Mouse (Mus musculus): ENCODE measurements around the gene Auts2. TPM values are rescaled to one million over a fixed set of nuclear protein-coding genes. Genes with fewer than 3 reads are reported as not detected.

Auts2 gene
- total and polyA plus RNA-seq, 2 experiments from 2014 or later: 6.8 to 12.1 TPM

DNA sequence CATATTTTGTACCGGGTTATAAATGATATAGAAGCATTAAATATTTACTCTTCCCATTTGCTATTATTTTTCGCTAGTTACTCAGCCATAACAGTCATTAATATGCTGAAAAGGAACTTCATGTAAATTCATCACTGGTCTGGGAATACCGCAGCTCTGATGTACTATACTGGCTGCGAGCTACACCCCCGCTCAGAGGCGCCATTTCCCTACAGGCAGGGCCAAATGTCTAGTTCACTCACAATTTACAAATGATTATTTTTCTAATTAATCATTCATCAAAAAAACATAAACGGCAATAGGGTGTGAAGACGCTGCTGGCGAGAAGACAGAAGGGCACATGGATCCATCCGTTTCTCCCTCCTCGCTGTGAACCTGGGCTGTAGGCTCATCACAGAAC is 80.6 kb downstream of the Auts2 start:
- no peaks in the 10 kb centered on the region for H3K9me3 ChIP-seq (replicated peaks; ENCODE audit: control insufficient read depth, low read length)
- 93% methylated on average over 11 of the region's 11 CpGs for WGBS

GRCm38 (mm10) chr5:132458498-132458897 is 84.6 kb downstream of the Auts2 start:
- Histone ChIP-seq H3K4me2 (ENCODE audit: low read depth, low read length) (no peak overlapping the region), H3K36me3 (replicated peaks; ENCODE audit: control insufficient read depth, insufficient read depth, low read length) (no peaks in the 10 kb centered on the region), H3K4me3 (ENCODE audit: low read depth, low read length) (no peak overlapping the region), H3K9me3 (replicated peaks; ENCODE audit: control insufficient read depth, low read length) (no peaks in the 10 kb centered on the region), H3K27me3 (ENCODE audit: control insufficient read depth, insufficient read depth, low read length) (no peaks in the 10 kb centered on the region), H3K4me1 (ENCODE audit: control insufficient read depth, insufficient read depth) (peaks cover 8% of the 10 kb centered on the region; the same call in 1 of the 2 replicates), H3K9ac (replicated peaks; ENCODE audit: low read depth, low read length) (no peak overlapping the region), H3K27ac (ENCODE audit: low read depth) (no peak overlapping the region)
- no peak for DNase-seq (ENCODE audit: low spot score)
- no peak for ATAC-seq (ENCODE audit: insufficient read depth, low read depth)
- no peak for TF ChIP-seq EP300 (IDR thresholded peaks at IDR 0.05; ENCODE audit: low read depth)
- no peak for TF ChIP-seq CTCF (IDR thresholded peaks at IDR 0.05; ENCODE audit: low read depth)
- WGBS: 93% methylated on average over 7 of the region's 7 CpGs

More for the DNA sequence above, 80.6 kb downstream of the Auts2 start:
- no peak overlapping the region for H3K27ac ChIP-seq (ENCODE audit: low read depth)
- no peaks in the 10 kb centered on the region for H3K4me1 ChIP-seq (ENCODE audit: control insufficient read depth, insufficient read depth)
- no peaks in the 10 kb centered on the region for H3K36me3 ChIP-seq (replicated peaks; ENCODE audit: control insufficient read depth, insufficient read depth, low read length)
- no peak for DNase-seq (ENCODE audit: low spot score)
- no peak overlapping the region for H3K9ac ChIP-seq (replicated peaks; ENCODE audit: low read depth, low read length)
- no peaks in the 10 kb centered on the region for H3K27me3 ChIP-seq (ENCODE audit: control insufficient read depth, insufficient read depth, low read length)
- TF ChIP-seq CTCF (IDR thresholded peaks at IDR 0.05; ENCODE audit: low read depth) (no peak), EP300 (IDR thresholded peaks at IDR 0.05; ENCODE audit: low read depth) (no peak)
- no peak overlapping the region for H3K4me3 ChIP-seq (ENCODE audit: low read depth, low read length)
- no peak overlapping the region for H3K4me2 ChIP-seq (ENCODE audit: low read depth, low read length)
- no peak for ATAC-seq (ENCODE audit: insufficient read depth, low read depth)

DNA sequence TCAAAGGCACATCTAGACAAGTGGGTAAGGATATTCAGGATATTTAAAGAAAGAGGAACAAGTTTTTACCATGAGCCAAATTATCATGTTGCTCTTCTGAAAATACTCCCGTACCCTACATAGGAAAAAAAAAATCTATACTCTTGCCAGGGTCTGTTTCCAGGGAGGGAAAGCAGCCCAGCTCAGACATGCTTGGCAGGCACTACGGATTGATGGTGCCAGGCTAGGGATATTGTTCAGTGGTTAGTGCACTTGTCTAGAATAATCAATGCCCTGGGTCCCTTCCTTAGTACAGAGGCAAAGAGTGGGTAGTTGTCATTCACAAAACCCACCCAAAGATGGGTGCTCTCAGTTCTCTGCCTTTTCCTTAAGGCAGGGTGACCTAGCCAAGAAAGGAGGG is 90.8 kb downstream of the Auts2 start:
- no peak for TF ChIP-seq CTCF (IDR thresholded peaks at IDR 0.05; ENCODE audit: low read depth)
- TF ChIP-seq EP300 (IDR thresholded peaks at IDR 0.05; ENCODE audit: low read depth): no peak
- no peak for DNase-seq (ENCODE audit: low spot score)
- WGBS: 65% methylated on average over 2 of the region's 2 CpGs
- H3K4me3 ChIP-seq (ENCODE audit: low read depth, low read length): no peak overlapping the region
- peaks cover 8% of the 10 kb centered on the region; the same call in 1 of the 2 replicates for H3K4me1 ChIP-seq (ENCODE audit: control insufficient read depth, insufficient read depth)
- no peaks in the 10 kb centered on the region for H3K9me3 ChIP-seq (replicated peaks; ENCODE audit: control insufficient read depth, low read length)
- no peak overlapping the region for H3K9ac ChIP-seq (replicated peaks; ENCODE audit: low read depth, low read length)
- H3K36me3 ChIP-seq (replicated peaks; ENCODE audit: control insufficient read depth, insufficient read depth, low read length): no peaks in the 10 kb centered on the region
- no peaks in the 10 kb centered on the region for H3K27me3 ChIP-seq (ENCODE audit: control insufficient read depth, insufficient read depth, low read length)
- H3K27ac ChIP-seq (ENCODE audit: low read depth): no peak overlapping the region
- H3K4me2 ChIP-seq (ENCODE audit: low read depth, low read length): no peak overlapping the region
- ATAC-seq (ENCODE audit: insufficient read depth, low read depth): no peak

- peaks cover 8% of the 10 kb centered on the region; the same call in 1 of the 2 replicates for H3K4me1 ChIP-seq (ENCODE audit: control insufficient read depth, insufficient read depth)
- no peaks in the 10 kb centered on the region for H3K9me3 ChIP-seq (replicated peaks; ENCODE audit: control insufficient read depth, low read length)
- ATAC-seq (ENCODE audit: insufficient read depth, low read depth) (no peak), DNase-seq (ENCODE audit: low spot score) (no peak)
- WGBS: 94% methylated on average over 3 of the region's 3 CpGs
- no peaks in the 10 kb centered on the region for H3K36me3 ChIP-seq (replicated peaks; ENCODE audit: control insufficient read depth, insufficient read depth, low read length)
- no peak overlapping the region for H3K9ac ChIP-seq (replicated peaks; ENCODE audit: low read depth, low read length)
- no peaks in the 10 kb centered on the region for H3K27me3 ChIP-seq (ENCODE audit: control insufficient read depth, insufficient read depth, low read length)
- H3K27ac ChIP-seq (ENCODE audit: low read depth): no peak overlapping the region
- TF ChIP-seq CTCF (IDR thresholded peaks at IDR 0.05; ENCODE audit: low read depth) (no peak), EP300 (IDR thresholded peaks at IDR 0.05; ENCODE audit: low read depth) (no peak)
- no peak overlapping the region for H3K4me2 ChIP-seq (ENCODE audit: low read depth, low read length)
- H3K4me3 ChIP-seq (ENCODE audit: low read depth, low read length): no peak overlapping the region
Observed at GRCm38 (mm10) chr5:132450071-132450470, 93.1 kb downstream of the Auts2 start.

DNA sequence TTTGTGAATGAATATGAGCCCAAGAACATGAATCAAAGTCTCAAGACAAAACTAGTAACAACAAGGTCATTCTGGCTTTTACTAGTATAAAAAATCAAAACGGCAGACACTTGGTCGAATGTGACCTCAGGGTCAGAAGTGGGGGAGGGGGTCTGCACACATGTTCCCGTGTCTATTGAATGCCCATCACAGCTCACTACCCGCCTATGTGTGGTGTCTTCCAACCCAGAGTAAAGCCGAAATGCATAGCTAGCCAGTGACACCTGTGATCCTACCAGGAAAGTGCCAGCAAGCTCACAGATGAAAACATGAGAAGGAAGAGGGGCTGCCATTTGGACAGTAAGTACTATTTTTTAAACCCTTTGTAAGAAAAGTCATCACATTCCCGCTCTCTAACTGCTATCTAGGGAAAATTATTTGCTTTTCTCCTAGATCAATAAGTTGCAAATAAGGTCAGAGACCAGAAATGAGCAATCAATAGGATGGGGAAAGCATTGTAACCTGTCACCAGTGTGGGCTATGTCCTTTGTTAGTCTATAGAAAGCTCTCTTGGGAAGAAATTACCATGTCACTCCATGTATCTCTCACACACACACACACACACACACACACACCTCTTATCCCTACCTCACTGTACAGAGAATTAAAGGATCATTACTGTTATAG is 94.6 kb downstream of the Auts2 start:
- H3K27me3 ChIP-seq (ENCODE audit: control insufficient read depth, insufficient read depth, low read length): no peaks in the 10 kb centered on the region
- H3K36me3 ChIP-seq (replicated peaks; ENCODE audit: control insufficient read depth, insufficient read depth, low read length): no peaks in the 10 kb centered on the region
- H3K4me1 ChIP-seq (ENCODE audit: control insufficient read depth, insufficient read depth): no peaks in the 10 kb centered on the region
- no peak overlapping the region for H3K9ac ChIP-seq (replicated peaks; ENCODE audit: low read depth, low read length)
- 80% methylated on average over 6 of the region's 6 CpGs for WGBS
- no peaks in the 10 kb centered on the region for H3K9me3 ChIP-seq (replicated peaks; ENCODE audit: control insufficient read depth, low read length)
- no peak overlapping the region for H3K27ac ChIP-seq (ENCODE audit: low read depth)
- TF ChIP-seq CTCF (IDR thresholded peaks at IDR 0.05; ENCODE audit: low read depth): no peak
- no peak for TF ChIP-seq EP300 (IDR thresholded peaks at IDR 0.05; ENCODE audit: low read depth)
- DNase-seq (ENCODE audit: low spot score) (no peak), ATAC-seq (ENCODE audit: insufficient read depth, low read depth) (no peak)
- H3K4me2 ChIP-seq (ENCODE audit: low read depth, low read length): no peak overlapping the region
- no peak overlapping the region for H3K4me3 ChIP-seq (ENCODE audit: low read depth, low read length)
